Mouse (Mus musculus) layer of hippocampus, adult 9-11 months (tissue): Measurements from ENCODE around the gene F930015N05Rik.

Source experiments
- DNase-seq: peaks from one replicate; pipeline ENCODE4 v3.0.0; 2022

Gene F930015N05Rik

GRCm38 (mm10) chr11:64436412-64436727 lies at the start of gene F930015N05Rik:
F930015N05Rik (minus strand) TSS chr11:64436653.
- no peak for DNase-seq

GRCm38 (mm10) chr11:64481445-64481844 lies 45.0 kb upstream of the F930015N05Rik start:
- DNase-seq: no peak

GRCm38 (mm10) chr11:64473679-64474078 lies 37.2 kb upstream of the F930015N05Rik start:
- no peak for DNase-seq

- no peak for DNase-seq
Measured at GRCm38 (mm10) chr11:64470689-64471088, 34.2 kb upstream of the F930015N05Rik start.

- no peak for DNase-seq
Measured at GRCm38 (mm10) chr11:64468737-64469136, 32.3 kb upstream of the F930015N05Rik start.

- DNase-seq: no peak
Measured at GRCm38 (mm10) chr11:64461746-64462145, 25.3 kb upstream of the F930015N05Rik start.

GRCm38 (mm10) chr11:64448586-64449315 lies 12.3 kb upstream of the F930015N05Rik start:
- DNase-seq: no peak

GRCm38 (mm10) chr11:64445227-64445626 lies 8.8 kb upstream of the F930015N05Rik start:
- DNase-seq: no peak

- DNase-seq: no peak
Measured at GRCm38 (mm10) chr11:64442701-64443100, 6.2 kb upstream of the F930015N05Rik start.

GRCm38 (mm10) chr11:64442119-64442518 lies 5.7 kb upstream of the F930015N05Rik start:
- DNase-seq: peak; percentile 23

- no peak for DNase-seq
Measured at GRCm38 (mm10) chr11:64438909-64439308, 2.5 kb upstream of the F930015N05Rik start.

- DNase-seq: no peak
Measured at GRCm38 (mm10) chr11:64437721-64438120, 1.3 kb upstream of the F930015N05Rik start.

GRCm38 (mm10) chr11:64436791-64437298 lies 392 bp upstream of the F930015N05Rik start:
- no peak for DNase-seq

GRCm38 (mm10) chr11:64435546-64436411 lies 674 bp downstream of the F930015N05Rik start:
- no peak for DNase-seq

GRCm38 (mm10) chr11:64434611-64435545 lies 1.6 kb downstream of the F930015N05Rik start, which contains the start of gene Hs3st3a1:
Hs3st3a1 (plus strand) TSS chr11:64435332.
- peak; percentile 10 for DNase-seq

GRCm38 (mm10) chr11:64418969-64419368 lies 17.5 kb downstream of the F930015N05Rik start:
- DNase-seq: no peak

GRCm38 (mm10) chr11:64400534-64401093 lies 35.8 kb downstream of the F930015N05Rik start:
- no peak for DNase-seq

GRCm38 (mm10) chr11:64397612-64398011 lies 38.8 kb downstream of the F930015N05Rik start:
- no peak for DNase-seq

- no peak for DNase-seq
Measured at GRCm38 (mm10) chr11:64396949-64397348, 39.5 kb downstream of the F930015N05Rik start.

- DNase-seq: peak; percentile 75
Measured at GRCm38 (mm10) chr11:64396331-64396881, 40.0 kb downstream of the F930015N05Rik start.

GRCm38 (mm10) chr11:64386333-64386732 lies 50.1 kb downstream of the F930015N05Rik start:
- no peak for DNase-seq
